Mouse (Mus musculus): ENCODE data around the gene Msi2. TPM values are rescaled to one million over a fixed set of nuclear protein-coding genes. Genes with fewer than 3 reads are reported as not detected.

Gene Msi2
- polyA plus RNA-seq, 1 experiment, result 21.9 TPM

- TF ChIP-seq POLR2A (IDR thresholded peaks at IDR 0.05; ENCODE audit: borderline replicate concordance, control insufficient read depth, low read depth, low read length) (no peak), CTCF (IDR thresholded peaks at IDR 0.05; ENCODE audit: control insufficient read depth, insufficient read depth, low read length) (no peak)
- 86% methylated on average over 3 of the region's 3 CpGs for WGBS
- H3K4me3 ChIP-seq (replicated peaks; ENCODE audit: control insufficient read depth, low read depth, low read length), result no peak overlapping the region
- H3K27ac ChIP-seq (ENCODE audit: control insufficient read depth, insufficient read depth, low read depth, low read length, poor library complexity), result no peak overlapping the region
- no peaks in the 10 kb centered on the region for H3K4me1 ChIP-seq (ENCODE audit: control insufficient read depth, insufficient read depth, low read length)
Observed at GRCm38 (mm10) chr11:88364231-88364630, 354.1 kb downstream of the Msi2 start.

GRCm38 (mm10) chr11:88363481-88363880, 354.8 kb downstream of the Msi2 start:
- Histone ChIP-seq H3K27ac (ENCODE audit: control insufficient read depth, insufficient read depth, low read depth, low read length, poor library complexity) (no peak overlapping the region), H3K4me1 (ENCODE audit: control insufficient read depth, insufficient read depth, low read length) (no peaks in the 10 kb centered on the region), H3K4me3 (replicated peaks; ENCODE audit: control insufficient read depth, low read depth, low read length) (no peak overlapping the region)
- TF ChIP-seq CTCF (IDR thresholded peaks at IDR 0.05; ENCODE audit: control insufficient read depth, insufficient read depth, low read length) (no peak), POLR2A (IDR thresholded peaks at IDR 0.05; ENCODE audit: borderline replicate concordance, control insufficient read depth, low read depth, low read length) (no peak)
- 86% methylated on average over 14 of the region's 14 CpGs for WGBS

- Histone ChIP-seq H3K4me1 (ENCODE audit: control insufficient read depth, insufficient read depth, low read length) (no peaks in the 10 kb centered on the region), H3K27ac (ENCODE audit: control insufficient read depth, insufficient read depth, low read depth, low read length, poor library complexity) (no peak overlapping the region), H3K4me3 (replicated peaks; ENCODE audit: control insufficient read depth, low read depth, low read length) (no peak overlapping the region)
- WGBS, result 71% methylated on average over 7 of the region's 7 CpGs
- no peak for TF ChIP-seq CTCF (IDR thresholded peaks at IDR 0.05; ENCODE audit: control insufficient read depth, insufficient read depth, low read length)
Observed at GRCm38 (mm10) chr11:88359736-88360135, 358.6 kb downstream of the Msi2 start.

- Histone ChIP-seq H3K27ac (ENCODE audit: control insufficient read depth, insufficient read depth, low read depth, low read length, poor library complexity) (no peak overlapping the region), H3K4me3 (replicated peaks; ENCODE audit: control insufficient read depth, low read depth, low read length) (no peak overlapping the region), H3K4me1 (ENCODE audit: control insufficient read depth, insufficient read depth, low read length) (no peaks in the 10 kb centered on the region)
- 83% methylated on average over 9 of the region's 9 CpGs for WGBS
- TF ChIP-seq CTCF (IDR thresholded peaks at IDR 0.05; ENCODE audit: control insufficient read depth, insufficient read depth, low read length), result no peak
- no peak for TF ChIP-seq POLR2A (IDR thresholded peaks at IDR 0.05; ENCODE audit: borderline replicate concordance, control insufficient read depth, low read depth, low read length)
Observed at GRCm38 (mm10) chr11:88357325-88357724, 361.0 kb downstream of the Msi2 start.

GRCm38 (mm10) chr11:88356598-88357290, 361.6 kb downstream of the Msi2 start:
- Histone ChIP-seq H3K27ac (ENCODE audit: control insufficient read depth, insufficient read depth, low read depth, low read length, poor library complexity) (no peak overlapping the region), H3K4me1 (ENCODE audit: control insufficient read depth, insufficient read depth, low read length) (no peaks in the 10 kb centered on the region), H3K4me3 (replicated peaks; ENCODE audit: control insufficient read depth, low read depth, low read length) (no peak overlapping the region)
- TF ChIP-seq POLR2A (IDR thresholded peaks at IDR 0.05; ENCODE audit: borderline replicate concordance, control insufficient read depth, low read depth, low read length) (no peak), CTCF (IDR thresholded peaks at IDR 0.05; ENCODE audit: control insufficient read depth, insufficient read depth, low read length) (no peak)
- 75% methylated on average over 8 of the region's 8 CpGs for WGBS

- no peaks in the 10 kb centered on the region for H3K4me1 ChIP-seq (ENCODE audit: control insufficient read depth, insufficient read depth, low read length)
- no peak overlapping the region for H3K4me3 ChIP-seq (replicated peaks; ENCODE audit: control insufficient read depth, low read depth, low read length)
- TF ChIP-seq POLR2A (IDR thresholded peaks at IDR 0.05; ENCODE audit: borderline replicate concordance, control insufficient read depth, low read depth, low read length) (no peak), CTCF (IDR thresholded peaks at IDR 0.05; ENCODE audit: control insufficient read depth, insufficient read depth, low read length) (no peak)
- WGBS, result 78% methylated on average over 12 of the region's 12 CpGs
- H3K27ac ChIP-seq (ENCODE audit: control insufficient read depth, insufficient read depth, low read depth, low read length, poor library complexity), result no peak overlapping the region
Observed at GRCm38 (mm10) chr11:88356016-88356415, 362.3 kb downstream of the Msi2 start.

GRCm38 (mm10) chr11:88354771-88355170, 363.5 kb downstream of the Msi2 start:
- WGBS, result 94% methylated on average over 9 of the region's 9 CpGs
- H3K27ac ChIP-seq (ENCODE audit: control insufficient read depth, insufficient read depth, low read depth, low read length, poor library complexity), result no peak overlapping the region
- H3K4me3 ChIP-seq (replicated peaks; ENCODE audit: control insufficient read depth, low read depth, low read length), result no peak overlapping the region
- H3K4me1 ChIP-seq (ENCODE audit: control insufficient read depth, insufficient read depth, low read length), result no peaks in the 10 kb centered on the region
- TF ChIP-seq CTCF (IDR thresholded peaks at IDR 0.05; ENCODE audit: control insufficient read depth, insufficient read depth, low read length) (no peak), POLR2A (IDR thresholded peaks at IDR 0.05; ENCODE audit: borderline replicate concordance, control insufficient read depth, low read depth, low read length) (no peak)

GRCm38 (mm10) chr11:88351722-88352473, 366.4 kb downstream of the Msi2 start:
- H3K4me3 ChIP-seq (replicated peaks; ENCODE audit: control insufficient read depth, low read depth, low read length), result no peak overlapping the region
- 71% methylated on average over 3 of the region's 3 CpGs for WGBS
- TF ChIP-seq CTCF (IDR thresholded peaks at IDR 0.05; ENCODE audit: control insufficient read depth, insufficient read depth, low read length) (no peak), POLR2A (IDR thresholded peaks at IDR 0.05; ENCODE audit: borderline replicate concordance, control insufficient read depth, low read depth, low read length) (no peak)
- no peaks in the 10 kb centered on the region for H3K4me1 ChIP-seq (ENCODE audit: control insufficient read depth, insufficient read depth, low read length)
- H3K27ac ChIP-seq (ENCODE audit: control insufficient read depth, insufficient read depth, low read depth, low read length, poor library complexity), result no peak overlapping the region
